Mouse (Mus musculus) lung, embryonic 15.5 days (tissue): ENCODE data around the gene Ptprg. TPM values are rescaled to one million over a fixed set of nuclear protein-coding genes. Genes with fewer than 3 reads are reported as not detected.

Experiments used
- ATAC-seq: fragments of 200-750 bp; cut with Nextera tagmentation; 2 replicates; pipeline ENCODE4 v1.8.0; 2017; ENCODE audit warnings: moderate number of reproducible peaks, borderline replicate concordance; ENCODE audit not compliant: low FRiP score, low TSS enrichment; ENCODE audit errors: extremely low read depth
- H3K27ac ChIP-seq: fragments of 300-500 bp; sonication (generic); 2 replicates; pipeline ENCODE4 v1.5.1; 2015; ENCODE audit warnings: moderate library complexity, mild to moderate bottlenecking, inconsistent platforms
- H3K27me3 ChIP-seq: fragments of 300-500 bp; sonication (generic); 2 replicates; pipeline ENCODE4 v1.6.1; 2015; ENCODE audit warnings: inconsistent platforms
- H3K36me3 ChIP-seq: fragments of 300-500 bp; sonication (generic); 2 replicates; pipeline ENCODE4 v1.6.1; 2015; ENCODE audit warnings: inconsistent platforms
- H3K4me1 ChIP-seq: fragments of 300-500 bp; sonication (generic); 2 replicates; pipeline ENCODE4 v1.6.1; 2015; ENCODE audit warnings: inconsistent platforms
- H3K4me2 ChIP-seq: fragments of 300-500 bp; sonication (generic); 2 replicates; pipeline ENCODE4 v1.6.1; 2015; ENCODE audit warnings: inconsistent platforms, mild to moderate bottlenecking, moderate library complexity
- H3K4me3 ChIP-seq: fragments of 300-500 bp; sonication (generic); 2 replicates; pipeline ENCODE4 v1.5.1; 2015; ENCODE audit warnings: mild to moderate bottlenecking, inconsistent platforms
- H3K9ac ChIP-seq: fragments of 300-500 bp; sonication (generic); 2 replicates; pipeline ENCODE4 v1.6.1; 2015; ENCODE audit warnings: inconsistent platforms
- H3K9me3 ChIP-seq: fragments of 300-500 bp; sonication (generic); 2 replicates; pipeline ENCODE4 v1.6.1; 2016; ENCODE audit warnings: inconsistent platforms
- WGBS: fragments of 180-500 bp; shearing (Covaris S2); methylation state at CpG from one replicate; pipeline ENCODE4 v1.1.7; 2015; 5-methylcytosine and 5-hydroxymethylcytosine counted together
- polyA plus RNA-seq: library from polyadenylated mRNA; unstranded; fragments of >200 nt; fragmentation: Nextera tagmentation; extraction: Ambion mirVana; gene quantifications from 2 replicates; pipeline ENCODE4 v1.2.1, GENCODE M21; 2015

The Ptprg gene
- polyA plus RNA-seq, 1 experiment from 2014 or later = 29.9 TPM

DNA sequence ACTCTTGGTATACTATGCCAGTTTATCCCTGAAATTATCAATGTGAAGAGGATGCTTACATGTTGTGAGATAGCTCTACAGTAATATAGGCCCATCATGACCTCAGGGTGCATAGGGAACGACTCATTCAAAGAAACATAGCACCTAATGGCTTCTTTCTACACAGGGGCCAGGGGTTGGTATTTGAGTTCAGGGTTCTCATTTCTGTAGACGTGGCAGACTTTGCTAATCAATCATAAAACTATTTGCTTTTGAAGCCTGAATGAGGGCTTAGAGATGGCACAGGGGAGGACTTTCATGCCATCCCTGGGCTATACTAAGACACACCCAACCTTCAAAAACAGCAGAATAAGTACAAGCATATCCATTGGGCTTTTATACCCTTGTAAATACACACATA is 16.4 kb downstream of the Ptprg start:
- Histone ChIP-seq H3K9ac (no peak overlapping the region), H3K36me3 (no peaks in the 10 kb centered on the region), H3K4me2 (no peak overlapping the region), H3K4me3 (no peak overlapping the region), H3K4me1 (peaks cover 6% of the 10 kb centered on the region; the same call in 1 of the 2 replicates), H3K9me3 (no peaks in the 10 kb centered on the region), H3K27ac (no peak overlapping the region), H3K27me3 (no peaks in the 10 kb centered on the region)
- 39% methylated on average over 2 of the region's 2 CpGs for WGBS
- ATAC-seq = no peak

DNA sequence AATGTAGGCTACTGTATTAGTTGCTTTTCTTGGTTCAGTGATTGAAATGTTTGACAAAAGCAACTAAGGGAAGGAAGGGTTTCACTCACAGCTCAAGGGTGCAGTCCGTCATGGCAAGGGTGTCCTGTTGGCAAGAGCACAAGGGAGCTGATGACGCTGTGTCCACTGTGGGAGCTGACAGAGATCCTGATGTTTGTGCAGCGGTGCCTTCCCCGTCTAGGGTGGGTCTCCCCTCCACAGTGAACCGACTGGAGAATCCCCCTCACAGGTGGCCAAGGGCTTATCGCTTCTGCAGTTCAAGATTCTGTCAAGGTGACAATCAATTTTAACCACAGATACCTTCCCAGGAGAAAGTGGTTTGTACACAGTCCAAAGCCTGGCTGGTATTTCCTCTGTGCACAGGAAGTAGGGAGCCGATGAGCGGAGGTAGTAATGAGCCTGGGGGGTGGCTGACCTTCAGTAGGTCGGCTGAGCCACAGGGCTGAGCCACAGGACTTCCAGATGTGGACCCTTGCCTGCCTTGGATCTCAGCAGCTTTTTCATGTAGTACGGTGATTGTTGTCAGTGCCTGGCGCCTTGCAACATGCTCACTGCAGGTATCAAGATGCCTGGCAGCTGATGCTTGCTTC is 18.5 kb downstream of the Ptprg start:
- Histone ChIP-seq H3K4me1 (peaks cover 6% of the 10 kb centered on the region; the same call in 1 of the 2 replicates), H3K4me2 (no peak overlapping the region), H3K9ac (no peak overlapping the region), H3K27me3 (no peaks in the 10 kb centered on the region), H3K9me3 (no peaks in the 10 kb centered on the region), H3K36me3 (no peaks in the 10 kb centered on the region), H3K4me3 (no peak overlapping the region), H3K27ac (no peak overlapping the region)
- ATAC-seq = no peak
- 59% methylated on average over 11 of the region's 11 CpGs for WGBS

DNA sequence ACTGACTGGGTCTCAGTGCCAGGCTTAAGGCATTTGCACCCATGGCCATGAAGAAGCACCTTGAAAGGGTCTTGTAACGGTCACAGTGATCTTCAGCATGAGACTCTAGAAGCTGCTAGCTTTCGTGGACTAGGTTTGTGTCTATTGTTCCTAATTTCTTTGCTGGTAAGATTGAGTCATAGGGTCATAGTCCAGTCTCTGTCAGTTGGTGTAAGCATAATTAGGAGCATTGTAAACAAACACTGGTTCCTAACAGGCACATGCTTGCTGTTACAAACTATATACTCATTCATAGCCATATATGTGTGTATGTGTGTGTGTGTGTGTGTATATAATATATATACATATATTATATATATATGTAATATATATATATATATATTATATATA is 19.1 kb downstream of the Ptprg start:
- Histone ChIP-seq H3K9ac (no peak overlapping the region), H3K9me3 (no peaks in the 10 kb centered on the region), H3K27ac (no peak overlapping the region), H3K4me1 (peaks cover 6% of the 10 kb centered on the region; the same call in 1 of the 2 replicates), H3K36me3 (no peaks in the 10 kb centered on the region), H3K4me3 (no peak overlapping the region), H3K4me2 (no peak overlapping the region), H3K27me3 (no peaks in the 10 kb centered on the region)
- ATAC-seq = no peak
- 80% methylated on average over 2 of the region's 2 CpGs for WGBS

DNA sequence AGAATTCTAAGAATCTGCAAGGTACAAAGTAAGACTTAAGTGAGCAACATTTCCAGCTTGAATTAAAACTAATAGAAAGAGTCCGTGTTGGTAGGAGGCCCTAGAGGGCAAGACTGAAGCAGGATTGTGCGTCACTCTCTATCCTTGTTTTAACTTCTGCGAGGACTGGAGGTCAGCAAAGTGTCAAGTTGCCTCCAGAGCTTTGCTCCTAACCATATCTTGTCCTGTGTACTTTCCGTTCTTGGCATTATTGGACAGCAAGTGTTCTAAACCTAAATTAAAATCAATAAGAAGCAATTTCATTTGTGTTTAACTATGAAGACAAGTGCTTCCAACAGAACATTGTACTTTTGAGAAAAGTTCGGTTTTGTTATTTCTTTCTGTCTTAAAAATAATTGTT is 20.4 kb downstream of the Ptprg start:
- Histone ChIP-seq H3K27ac (no peak overlapping the region), H3K4me3 (no peak overlapping the region), H3K9me3 (no peaks in the 10 kb centered on the region), H3K4me2 (no peak overlapping the region), H3K36me3 (no peaks in the 10 kb centered on the region), H3K4me1 (peaks cover 15% of the 10 kb centered on the region; the same call in 1 of the 2 replicates), H3K27me3 (no peaks in the 10 kb centered on the region), H3K9ac (no peak overlapping the region)
- 54% methylated on average over 5 of the region's 5 CpGs for WGBS
- no peak for ATAC-seq

DNA sequence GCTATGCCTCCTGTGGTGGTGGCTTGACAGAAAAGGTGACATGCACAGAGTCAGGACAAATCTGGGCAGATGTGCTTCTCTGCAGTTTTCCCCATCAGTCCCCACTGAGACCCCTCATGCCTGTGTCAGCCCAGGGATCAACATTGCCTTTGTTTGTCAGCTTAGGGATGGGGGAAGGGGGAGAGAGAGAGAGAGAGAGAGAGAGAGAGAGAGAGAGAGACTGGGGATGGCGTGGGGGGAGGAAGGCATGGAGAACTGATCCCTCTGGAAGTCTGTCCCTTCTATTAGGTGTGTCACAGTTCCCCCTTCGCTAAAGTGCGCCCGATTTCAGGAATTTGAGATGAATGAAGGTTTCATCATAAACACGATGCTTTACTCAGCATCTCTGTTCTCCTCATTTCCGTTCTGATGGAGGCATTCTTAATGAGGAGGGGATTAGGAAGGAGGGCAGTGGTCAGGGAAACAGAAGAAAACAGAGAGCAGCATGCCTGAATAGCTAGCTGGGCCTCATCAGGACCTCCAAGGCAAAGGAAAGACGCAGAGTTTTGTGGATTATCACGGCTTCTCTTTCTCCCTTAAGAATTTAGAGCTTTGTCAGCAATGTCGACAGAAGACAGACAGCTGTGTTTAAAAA is 24.1 kb downstream of the Ptprg start:
- no peaks in the 10 kb centered on the region for H3K36me3 ChIP-seq
- H3K27ac ChIP-seq = no peak overlapping the region
- 34% methylated on average over 9 of the region's 9 CpGs for WGBS
- no peak overlapping the region for H3K4me2 ChIP-seq
- H3K4me3 ChIP-seq = no peak overlapping the region
- H3K9ac ChIP-seq = no peak overlapping the region
- no peaks in the 10 kb centered on the region for H3K27me3 ChIP-seq
- no peak for ATAC-seq
- H3K4me1 ChIP-seq = 0 out of 2 replicates have a peak, but pooled peaks cover 9% of the 10 kb centered on the region
- H3K9me3 ChIP-seq = no peaks in the 10 kb centered on the region; the same call in 1 of the 2 replicates

DNA sequence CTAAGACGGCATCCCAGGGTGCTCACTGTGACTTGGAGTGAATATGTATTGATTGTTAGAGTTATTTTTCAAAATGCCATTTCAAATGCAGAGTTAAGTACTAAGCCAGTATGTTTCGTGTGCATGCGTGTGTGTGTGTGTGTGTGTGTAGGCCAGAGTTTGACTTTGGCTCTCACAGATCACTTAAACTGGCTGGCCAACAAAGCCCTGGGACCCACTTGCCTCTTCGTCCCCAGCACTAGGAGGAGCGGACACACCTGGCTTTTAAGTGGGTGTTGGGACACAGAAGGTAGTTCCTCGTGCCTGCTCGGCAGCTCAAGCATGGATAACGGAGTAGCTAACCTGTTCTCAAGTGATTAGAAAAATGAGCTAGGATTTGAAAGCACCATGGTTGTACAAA is 24.6 kb downstream of the Ptprg start:
- no peak overlapping the region for H3K9ac ChIP-seq
- H3K9me3 ChIP-seq = peaks cover 5% of the 10 kb centered on the region
- no peak overlapping the region for H3K4me3 ChIP-seq
- H3K36me3 ChIP-seq = no peaks in the 10 kb centered on the region
- ATAC-seq = no peak
- 0 out of 2 replicates have a peak, but pooled peaks cover 9% of the 10 kb centered on the region for H3K4me1 ChIP-seq
- 58% methylated on average over 8 of the region's 8 CpGs for WGBS
- no peaks in the 10 kb centered on the region for H3K27me3 ChIP-seq
- no peak overlapping the region for H3K4me2 ChIP-seq
- H3K27ac ChIP-seq = no peak overlapping the region

DNA sequence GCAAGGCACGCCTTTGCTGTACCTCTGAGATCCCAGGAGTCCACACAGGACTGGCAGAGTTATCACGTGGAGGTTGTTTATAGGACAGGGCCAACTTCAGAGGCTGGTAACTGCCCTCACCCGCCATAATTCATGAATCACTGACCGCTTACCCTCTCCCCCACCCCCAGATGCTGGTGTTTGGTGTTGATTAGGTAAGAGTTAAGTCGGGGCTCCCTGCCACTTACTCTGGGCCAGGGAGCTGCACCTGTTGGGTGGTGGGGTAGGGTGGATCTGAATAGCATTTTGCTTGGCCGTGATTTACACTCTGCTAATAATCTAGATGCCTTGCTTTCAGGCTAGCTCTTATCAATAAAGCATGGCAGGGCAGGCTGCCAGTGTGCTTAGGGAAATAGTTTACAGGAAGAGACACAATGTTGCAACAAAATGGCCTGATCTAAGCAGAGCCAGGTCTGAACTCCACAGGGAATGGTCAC is 25.2 kb downstream of the Ptprg start:
- Histone ChIP-seq H3K9ac (no peak overlapping the region), H3K36me3 (no peaks in the 10 kb centered on the region), H3K4me3 (no peak overlapping the region), H3K27me3 (no peaks in the 10 kb centered on the region), H3K27ac (no peak overlapping the region), H3K4me1 (0 out of 2 replicates have a peak, but pooled peaks cover 9% of the 10 kb centered on the region), H3K4me2 (no peak overlapping the region), H3K9me3 (peaks cover 7% of the 10 kb centered on the region)
- 41% methylated on average over 6 of the region's 6 CpGs for whole genome bisulfite sequencing
- ATAC-seq = no peak

DNA sequence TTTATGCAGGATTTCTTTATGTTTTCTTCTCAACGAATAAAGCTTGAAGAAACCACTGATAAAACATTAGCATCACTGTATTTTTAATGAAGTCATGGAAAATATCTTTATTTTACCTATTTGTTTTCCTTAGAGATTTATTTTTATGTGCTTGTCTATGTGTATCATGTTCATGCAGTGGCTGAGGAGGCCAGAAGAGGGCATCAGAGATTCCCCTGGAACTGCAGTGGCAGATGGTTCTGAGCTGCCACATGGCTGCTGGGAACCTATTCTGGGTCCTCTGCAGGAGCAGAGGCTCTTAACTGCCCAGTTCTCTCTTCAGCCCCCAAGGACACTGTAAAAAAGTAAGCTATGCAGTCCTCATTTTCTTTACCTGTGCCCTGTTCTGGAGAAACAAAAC is 26.6 kb downstream of the Ptprg start:
- 84% methylated on average over 1 of the region's 1 CpGs for WGBS
- Histone ChIP-seq H3K4me1 (0 out of 2 replicates have a peak, but pooled peaks cover 9% of the 10 kb centered on the region), H3K4me3 (no peak overlapping the region), H3K27me3 (no peaks in the 10 kb centered on the region), H3K27ac (no peak overlapping the region), H3K9me3 (peaks cover 7% of the 10 kb centered on the region), H3K9ac (no peak overlapping the region), H3K36me3 (no peaks in the 10 kb centered on the region), H3K4me2 (no peak overlapping the region)
- ATAC-seq = no peak

DNA sequence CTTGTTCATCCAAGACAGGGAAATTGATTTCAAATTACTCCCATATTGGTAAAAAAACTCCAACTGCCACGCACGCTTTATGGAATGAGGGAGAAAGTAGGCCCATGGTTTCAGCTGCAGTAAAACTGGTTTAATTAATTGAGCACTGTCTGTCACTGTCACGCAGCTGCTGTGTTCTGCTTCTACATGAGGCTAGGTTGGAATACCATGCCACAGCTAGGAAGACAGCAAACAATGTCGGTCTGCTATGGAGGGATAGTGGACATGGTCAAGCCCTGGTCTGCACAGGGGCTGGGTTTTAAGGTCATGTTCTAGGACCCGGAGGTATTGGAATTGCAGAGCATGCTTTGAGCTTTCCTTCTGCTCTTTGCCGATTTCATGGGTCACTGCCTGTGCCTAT is 30.9 kb downstream of the Ptprg start:
- Histone ChIP-seq H3K27ac (no peak overlapping the region), H3K9ac (no peak overlapping the region), H3K4me1 (no peaks in the 10 kb centered on the region), H3K4me3 (no peak overlapping the region), H3K36me3 (no peaks in the 10 kb centered on the region), H3K27me3 (no peaks in the 10 kb centered on the region), H3K9me3 (peaks cover 7% of the 10 kb centered on the region), H3K4me2 (no peak overlapping the region)
- no peak for ATAC-seq
- 87% methylated on average over 6 of the region's 6 CpGs for WGBS

DNA sequence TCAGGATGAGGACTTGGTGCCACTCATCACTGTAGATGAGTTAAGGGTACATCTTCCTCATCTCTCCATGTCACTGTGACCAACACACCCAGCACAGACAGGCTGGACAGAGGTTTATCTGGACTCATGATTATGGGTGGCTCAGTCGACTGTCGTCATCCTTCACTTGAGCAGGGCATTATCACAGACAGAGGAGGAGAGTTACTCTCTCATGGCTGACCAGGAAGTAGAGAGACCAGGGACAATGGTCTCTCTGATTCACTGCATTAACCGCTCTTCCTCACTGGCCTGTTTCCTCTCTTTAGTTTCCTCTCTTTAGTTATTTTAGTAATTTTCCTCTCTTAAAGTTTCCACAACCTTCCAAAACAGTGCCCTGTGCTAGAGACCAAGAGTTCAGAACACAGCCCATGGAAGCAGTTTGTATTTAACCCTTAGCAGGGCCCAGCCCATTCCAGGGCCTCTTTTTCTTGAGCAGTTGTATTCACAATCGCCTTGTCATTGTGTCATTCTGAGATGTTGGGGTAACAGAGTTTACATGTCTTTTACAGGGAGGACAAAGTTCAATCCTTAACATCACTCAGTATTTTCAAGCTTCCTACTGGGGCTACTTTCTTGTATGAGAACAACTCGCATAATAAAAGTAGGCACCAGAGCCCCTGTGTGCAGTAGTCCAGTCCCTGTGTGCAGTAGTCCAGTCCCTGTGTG is 31.7 kb downstream of the Ptprg start:
- no peaks in the 10 kb centered on the region for H3K36me3 ChIP-seq
- H3K4me2 ChIP-seq = no peak overlapping the region
- no peak overlapping the region for H3K9ac ChIP-seq
- 61% methylated on average over 5 of the region's 5 CpGs for WGBS
- no peak overlapping the region for H3K27ac ChIP-seq
- no peak for ATAC-seq
- 0 out of 2 replicates have a peak, but pooled peaks cover under 1% of the 10 kb centered on the region for H3K4me1 ChIP-seq
- H3K9me3 ChIP-seq = peaks cover 7% of the 10 kb centered on the region
- no peak overlapping the region for H3K4me3 ChIP-seq
- H3K27me3 ChIP-seq = no peaks in the 10 kb centered on the region

DNA sequence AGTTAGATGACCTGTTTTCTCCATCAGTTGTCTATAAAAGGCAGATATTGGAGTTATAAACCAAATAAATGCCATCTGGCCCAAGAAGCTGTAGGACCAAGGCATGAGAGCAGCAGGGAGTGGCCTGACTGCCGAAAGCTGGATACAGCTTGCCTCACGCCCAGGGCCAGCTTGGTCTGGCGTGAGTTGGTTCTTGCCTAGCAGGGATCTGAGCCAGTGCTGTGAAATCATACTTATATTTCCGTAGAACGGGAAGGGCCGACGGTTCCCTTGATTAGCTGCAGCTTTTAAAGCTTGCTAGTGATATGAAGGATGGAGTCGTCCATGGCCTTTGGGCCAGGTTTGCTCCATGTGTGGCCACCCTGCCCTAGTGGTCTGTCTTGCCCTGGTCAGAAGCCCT is 37.1 kb downstream of the Ptprg start:
- Histone ChIP-seq H3K4me2 (no peak overlapping the region), H3K27ac (no peak overlapping the region), H3K4me3 (no peak overlapping the region), H3K36me3 (no peaks in the 10 kb centered on the region), H3K9me3 (no peaks in the 10 kb centered on the region), H3K4me1 (0 out of 2 replicates have a peak, but pooled peaks cover 6% of the 10 kb centered on the region), H3K27me3 (no peaks in the 10 kb centered on the region), H3K9ac (no peak overlapping the region)
- 70% methylated on average over 8 of the region's 8 CpGs for WGBS
- no peak for ATAC-seq

DNA sequence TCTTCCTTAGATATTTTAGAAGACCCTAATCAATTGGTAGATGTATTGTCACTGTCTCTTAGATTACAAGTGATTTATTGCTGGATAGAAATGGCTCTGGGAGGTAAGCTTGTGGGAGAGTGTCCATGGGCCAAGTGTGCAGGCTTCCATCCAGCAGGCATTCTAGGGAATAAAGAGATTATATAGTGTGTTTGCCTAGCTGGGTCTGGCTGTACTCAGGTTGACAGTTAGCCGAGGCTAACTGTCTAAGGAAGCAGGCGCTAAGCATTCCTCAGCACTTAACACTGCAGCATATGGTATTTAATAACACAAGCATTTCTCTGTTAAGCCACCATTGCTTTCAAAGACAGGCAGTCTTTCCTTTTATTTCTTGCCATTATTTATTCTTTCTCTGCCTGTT is 39.3 kb downstream of the Ptprg start:
- H3K9ac ChIP-seq = no peak overlapping the region
- ATAC-seq = no peak
- WGBS = 42% methylated on average over 2 of the region's 2 CpGs

More for the DNA sequence above, 39.3 kb downstream of the Ptprg start:
- H3K27ac ChIP-seq = no peak overlapping the region
- no peaks in the 10 kb centered on the region for H3K36me3 ChIP-seq
- H3K9me3 ChIP-seq = no peaks in the 10 kb centered on the region
- H3K4me2 ChIP-seq = no peak overlapping the region
- 0 out of 2 replicates have a peak, but pooled peaks cover 6% of the 10 kb centered on the region for H3K4me1 ChIP-seq
- H3K4me3 ChIP-seq = no peak overlapping the region
- no peaks in the 10 kb centered on the region for H3K27me3 ChIP-seq
